Mouse (Mus musculus) activated CD4-positive, CD25-positive, alpha-beta regulatory T cell, adult 4 months (primary cell): ENCODE measurements around the gene Fbl. TPM values are rescaled to one million over a fixed set of nuclear protein-coding genes. Genes with fewer than 3 reads are reported as not detected.
"Not testable (repeated sequence)": the region's sequence is repeated elsewhere in the genome, so short reads cannot be mapped to it uniquely, and the experiment has no call there.

Experiments used
- ATAC-seq: one replicate; pipeline ENCODE4 v1.8.0; 2017
- polyA plus RNA-seq, 2 experiments: library from polyadenylated mRNA; unstranded; fragments of 100-300 nt; shearing (Covaris generic); gene quantifications; one replicate each; pipeline ENCODE4 v1.2.1; 2017

The Fbl gene
- polyA plus RNA-seq, result 10 to 100 TPM; 57.9 to 70.7 TPM

DNA sequence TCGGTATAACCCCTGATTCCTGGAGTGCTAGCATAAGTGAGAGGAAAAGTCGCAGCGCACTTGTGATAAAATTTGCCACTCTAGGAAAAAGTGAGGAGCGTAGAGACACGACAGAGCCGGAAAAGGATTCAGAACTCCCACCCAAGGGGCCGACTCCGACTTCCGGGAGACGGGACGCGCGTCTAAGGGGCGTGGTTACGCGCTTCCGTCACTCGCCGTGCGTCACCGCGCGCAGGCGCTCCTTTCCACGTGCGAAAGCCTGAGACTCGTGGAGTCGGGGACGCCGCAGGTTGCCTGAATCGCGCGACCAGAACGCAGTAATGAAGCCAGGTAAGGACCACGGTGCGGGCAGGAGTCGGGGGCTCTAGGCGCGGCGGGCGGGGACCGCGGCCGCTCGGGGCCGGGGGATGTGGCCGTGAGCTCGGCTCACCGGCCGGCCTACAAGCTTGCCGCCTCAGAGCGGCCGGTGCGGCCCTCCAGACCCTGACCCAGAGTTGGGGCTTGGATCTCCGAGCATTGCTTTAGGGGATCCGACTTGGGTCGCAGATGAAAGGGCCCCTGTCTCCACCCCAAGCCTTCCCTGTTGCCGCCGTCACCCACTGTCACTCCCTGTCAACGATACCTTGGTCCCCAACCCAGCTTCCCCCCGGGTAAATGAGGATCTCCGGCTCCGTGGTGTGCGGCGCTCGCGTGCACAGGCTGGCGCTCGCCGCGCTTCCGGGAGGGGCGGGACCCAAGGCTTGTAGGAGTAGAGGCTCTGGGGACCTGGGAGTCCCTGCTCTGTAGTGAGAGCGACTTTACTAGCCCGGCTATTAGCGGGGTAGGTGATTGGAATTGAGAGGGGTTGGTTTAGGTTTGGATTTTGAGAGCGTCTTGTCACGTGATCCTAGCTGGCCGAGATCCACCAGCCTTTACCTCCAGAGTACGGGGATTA is at the start of gene Fbl:
Gene Fbl (plus strand): TSS at position 222 of the 934 bp plus-strand sequence.
- ATAC-seq, result peak; percentile 84

DNA sequence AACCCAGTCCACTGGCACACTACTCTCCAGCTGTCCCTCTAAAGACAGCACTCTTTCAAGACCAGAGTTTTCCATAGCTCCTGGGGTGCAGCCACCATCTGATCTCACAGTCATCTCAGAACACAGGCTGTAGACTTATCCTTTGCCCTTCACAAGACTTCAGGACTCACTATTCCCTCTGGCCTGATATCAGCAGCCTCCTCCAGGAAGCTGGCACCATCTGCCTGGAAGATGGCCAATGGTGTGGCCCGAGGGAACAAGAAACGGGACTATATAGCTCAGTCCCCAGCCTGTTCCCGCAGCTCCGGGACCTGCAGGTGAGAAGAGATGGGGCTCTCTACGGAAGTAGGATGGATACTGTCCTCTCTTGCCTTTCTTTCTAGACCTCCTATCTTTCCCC is 40.3 kb upstream of the Fbl start, which contains the start of gene 9530053A07Rik:
Gene 9530053A07Rik (plus strand): TSS at position 301 of the 400 bp plus-strand sequence.
- ATAC-seq, result no peak

DNA sequence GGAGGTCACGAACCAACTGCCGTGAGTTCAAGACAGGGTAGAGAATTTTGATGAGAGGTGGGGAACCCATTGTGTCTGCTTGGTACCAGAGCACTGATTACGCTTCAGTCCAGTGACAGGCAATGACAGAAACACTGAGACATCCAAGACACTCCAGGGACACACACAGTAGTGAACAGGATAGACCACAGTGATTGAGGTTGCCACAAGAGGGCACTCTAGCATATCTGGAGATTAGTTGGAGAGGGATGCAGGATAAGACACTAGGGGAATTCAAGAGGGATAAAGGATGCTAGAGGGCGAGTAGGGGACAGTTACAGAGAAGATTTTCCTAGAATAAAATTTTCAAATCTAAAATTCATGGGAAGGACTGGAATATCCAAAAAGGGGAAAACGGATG is 31.9 kb upstream of the Fbl start:
- no peak for ATAC-seq

DNA sequence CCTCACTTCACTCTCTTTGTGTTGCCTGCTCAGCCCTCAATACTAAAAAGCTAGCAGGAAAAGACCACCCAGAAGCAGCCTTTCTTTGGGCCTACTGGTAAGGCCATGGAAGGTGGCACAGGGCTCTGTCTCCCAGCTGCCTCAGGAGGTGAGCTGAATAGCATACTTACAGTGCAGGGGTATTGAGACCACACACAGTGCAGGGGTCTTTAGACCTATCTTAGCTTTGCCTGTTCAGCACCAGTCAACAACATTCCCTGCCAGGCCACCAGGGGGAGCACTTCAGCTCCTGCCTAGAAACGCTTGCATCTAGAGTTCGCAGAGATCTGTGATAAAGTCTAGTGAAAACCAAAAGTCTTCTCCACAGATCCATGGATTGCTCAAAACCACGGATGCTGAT is 21.2 kb upstream of the Fbl start:
- no peak for ATAC-seq

DNA sequence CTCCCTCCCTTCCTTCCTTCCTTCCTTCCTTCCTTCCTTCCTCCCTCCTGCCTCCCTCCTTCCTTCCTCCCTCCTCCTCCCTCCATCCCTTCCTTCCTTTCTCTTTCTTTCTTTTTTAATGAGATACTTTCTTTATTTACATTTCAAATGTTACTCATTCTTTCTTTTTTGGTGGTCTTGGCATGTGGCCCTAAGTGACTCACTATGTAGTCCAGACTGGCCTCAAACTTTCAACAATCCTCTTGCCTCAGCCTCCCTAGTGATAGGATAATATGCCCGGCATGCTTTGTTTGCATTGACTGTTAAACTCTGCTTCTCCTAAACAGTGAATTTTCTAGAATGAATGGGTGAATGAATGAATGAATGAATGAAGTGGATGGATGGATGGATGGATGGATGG is 19.7 kb upstream of the Fbl start:
- ATAC-seq, result no peak

DNA sequence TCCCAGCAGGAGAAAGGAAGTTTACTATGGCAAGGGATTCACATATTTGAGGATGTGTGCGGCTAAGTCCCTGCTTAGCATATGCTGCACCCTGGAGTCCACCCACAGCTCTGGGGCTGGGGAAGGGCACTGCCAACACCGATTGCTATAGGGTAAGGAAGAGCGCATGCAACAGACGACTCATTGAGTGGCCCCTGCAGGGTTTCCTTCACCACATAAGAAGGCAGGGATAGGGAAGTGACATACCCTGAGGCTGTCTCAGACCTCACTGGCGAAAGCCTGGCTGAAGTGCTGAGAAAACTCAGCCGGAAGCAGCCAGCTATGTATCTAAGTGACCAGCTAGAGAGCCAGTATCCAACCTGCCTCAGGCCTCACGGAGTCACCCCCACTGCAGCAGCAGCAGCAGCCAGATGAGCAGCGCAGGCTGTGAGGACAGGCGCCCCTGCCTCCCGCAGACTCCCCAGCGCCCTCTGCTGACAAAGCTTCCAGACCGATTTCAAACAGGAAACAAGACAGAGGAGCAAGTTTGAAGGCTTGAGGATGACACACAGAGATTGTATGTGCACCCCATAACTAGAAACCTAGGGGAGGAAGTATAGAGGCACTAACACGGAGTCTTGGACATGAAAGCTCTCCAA is 17.8 kb upstream of the Fbl start:
- no peak for ATAC-seq

DNA sequence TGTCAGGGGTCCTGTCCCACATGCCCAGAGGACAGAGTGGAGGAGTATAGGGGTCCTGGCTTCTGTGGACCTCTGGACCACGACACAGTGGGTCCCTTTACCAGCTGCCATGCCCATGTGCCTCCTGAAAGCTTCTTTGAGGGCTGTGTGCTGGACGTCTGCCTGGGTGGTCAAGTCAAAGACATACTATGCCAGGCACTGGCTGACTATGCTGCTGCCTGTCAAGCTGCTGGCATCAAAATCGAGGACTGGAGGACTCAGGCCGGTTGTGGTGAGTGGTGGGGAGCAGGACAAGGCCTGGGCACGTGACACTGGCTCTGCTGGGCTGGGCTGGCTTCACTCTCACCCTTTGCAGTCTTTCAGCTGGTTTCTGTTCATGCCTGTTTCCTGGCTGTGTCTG is 15.9 kb upstream of the Fbl start:
- not testable (repeated sequence) for ATAC-seq

DNA sequence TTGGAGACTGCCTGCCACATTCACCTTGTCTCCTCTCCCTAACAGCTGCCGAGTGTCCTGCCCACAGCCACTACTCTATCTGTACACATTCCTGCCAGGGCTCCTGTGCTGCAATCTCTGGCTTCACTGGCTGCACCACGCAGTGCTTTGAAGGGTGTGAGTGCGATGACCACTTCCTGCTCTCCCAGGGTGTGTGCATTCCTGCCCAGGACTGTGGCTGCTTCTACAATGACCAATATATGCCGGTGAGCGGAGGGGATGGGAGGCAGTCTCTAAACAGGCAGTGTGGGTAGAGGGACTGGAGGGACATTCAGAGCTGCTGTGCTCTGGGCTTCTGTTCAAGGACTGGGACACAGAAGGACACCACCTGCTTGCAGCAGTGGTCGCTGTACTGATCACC is 10.2 kb upstream of the Fbl start:
- ATAC-seq, result no peak

DNA sequence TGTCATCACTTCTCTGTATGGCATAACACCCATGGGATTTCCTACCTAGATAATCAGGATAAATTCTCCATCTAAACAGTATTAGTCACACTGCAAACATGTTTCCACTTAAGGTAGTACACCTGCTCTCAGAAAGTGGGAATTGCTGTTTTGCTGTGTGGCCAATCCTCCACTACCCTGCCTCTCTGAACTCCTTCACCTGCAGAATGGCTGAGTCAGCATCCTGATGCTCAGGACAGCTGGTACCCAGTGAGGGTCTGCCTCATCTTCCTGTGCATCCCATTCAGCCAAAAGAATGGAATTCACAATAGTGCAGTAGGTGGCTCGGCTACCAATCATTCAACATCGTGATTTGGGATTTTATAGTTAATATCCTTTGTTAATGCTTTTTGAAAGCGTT is 9.6 kb upstream of the Fbl start:
- ATAC-seq, result no peak

DNA sequence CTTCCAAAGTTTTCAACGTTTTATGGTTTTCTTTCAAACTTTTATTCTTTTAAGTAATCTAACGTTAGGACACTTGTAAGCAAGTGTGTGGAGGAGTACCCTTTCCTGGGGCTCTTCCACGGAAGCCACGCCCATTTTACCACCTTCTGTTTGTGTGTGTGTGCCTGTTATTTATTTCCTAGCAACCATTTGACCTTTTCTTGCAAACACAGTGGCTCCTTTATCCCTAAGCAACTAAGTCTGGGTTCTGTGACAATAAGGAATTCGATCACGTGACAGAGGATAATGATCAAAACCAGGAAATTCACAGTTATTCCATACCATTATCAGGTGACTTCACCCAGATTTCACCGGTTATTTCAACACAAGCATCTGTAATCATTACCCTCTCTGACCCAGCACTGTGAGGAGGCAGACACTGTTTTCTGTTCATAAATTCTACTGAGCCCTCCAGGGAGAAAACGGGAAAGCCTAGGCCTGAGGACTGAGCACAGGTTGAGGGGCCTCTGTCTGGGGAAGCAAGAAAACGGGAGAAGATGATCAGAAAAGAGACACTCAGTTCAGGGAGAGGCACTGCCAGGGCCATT is 8.3 kb upstream of the Fbl start:
- no peak for ATAC-seq

DNA sequence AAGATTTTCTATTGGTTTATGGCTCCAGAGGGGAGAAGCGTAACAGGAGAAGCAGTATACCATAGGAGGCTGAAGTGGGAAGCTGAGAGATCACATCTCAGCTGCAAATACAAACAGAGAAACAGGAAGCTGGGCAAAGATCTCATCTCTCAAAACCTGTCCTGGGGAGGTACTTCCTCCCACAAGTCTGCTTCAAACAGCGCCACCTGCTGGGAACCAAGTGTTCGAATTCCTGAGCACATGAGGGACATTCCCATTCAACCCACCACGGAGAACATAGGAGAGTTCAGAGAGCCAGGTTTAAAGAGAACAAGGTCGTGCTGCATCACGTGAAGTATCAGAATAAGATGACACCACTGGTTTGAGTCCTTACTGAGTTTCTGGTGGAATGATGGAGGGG is 4.1 kb upstream of the Fbl start:
- ATAC-seq, result no peak

DNA sequence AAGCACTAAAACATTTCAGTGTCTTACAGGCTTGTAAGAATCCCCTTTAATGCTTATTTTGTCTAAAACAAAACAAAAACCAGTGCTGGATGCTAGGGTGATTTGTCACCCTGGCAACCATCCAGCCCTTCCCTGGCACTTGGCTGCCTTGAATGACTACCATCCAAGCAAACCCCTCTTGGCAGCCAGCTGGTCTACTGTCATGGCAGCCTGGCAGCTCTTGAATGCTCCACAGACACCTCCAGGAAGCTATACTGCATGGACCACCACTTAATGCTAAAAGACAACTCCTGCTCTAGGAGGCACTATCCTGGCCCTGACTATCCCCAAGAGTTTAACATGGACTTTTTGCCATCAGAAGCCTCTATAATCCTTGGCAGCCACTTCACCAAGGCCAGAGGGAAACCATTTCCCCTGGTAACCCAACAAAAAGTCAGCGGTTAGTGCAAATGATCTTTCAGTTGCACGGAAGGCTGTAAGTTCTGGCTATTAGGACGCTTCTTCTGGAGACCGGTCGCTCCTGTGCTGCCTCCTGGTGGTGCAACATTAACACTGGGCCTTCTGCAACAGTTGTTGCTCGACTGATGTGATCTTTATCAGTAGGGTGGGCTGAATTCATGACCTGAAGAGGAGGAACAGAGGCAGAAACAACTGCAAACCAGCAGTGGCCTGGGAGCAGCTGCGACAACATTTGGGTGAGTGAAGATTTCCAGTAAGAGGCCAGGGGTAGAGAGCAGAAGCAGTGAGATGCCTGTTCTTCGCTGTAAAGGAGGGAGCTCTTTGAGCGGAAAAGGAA is 992 bp upstream of the Fbl start:
- ATAC-seq, result peak; percentile 38

DNA sequence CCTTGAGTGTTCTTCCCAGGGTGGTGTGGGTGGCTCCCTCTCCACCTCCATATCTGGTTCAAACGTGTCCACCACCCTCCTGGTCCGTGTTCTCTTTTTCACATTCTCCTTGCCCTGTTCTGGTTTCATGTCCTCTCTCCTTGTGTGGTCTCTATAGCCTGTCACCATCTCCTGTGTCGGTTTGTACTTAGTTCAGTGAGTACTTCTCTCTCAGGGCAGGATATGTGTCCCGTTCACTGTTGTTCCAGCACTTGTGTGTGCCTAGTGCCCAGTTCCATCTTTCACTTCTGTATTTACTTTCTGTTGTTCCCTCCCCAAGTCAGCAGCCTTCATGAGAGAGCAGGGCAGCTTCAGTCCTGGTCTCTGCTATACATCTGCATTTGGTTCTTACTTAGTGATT is 5.8 kb downstream of the Fbl start:
- no peak for ATAC-seq

DNA sequence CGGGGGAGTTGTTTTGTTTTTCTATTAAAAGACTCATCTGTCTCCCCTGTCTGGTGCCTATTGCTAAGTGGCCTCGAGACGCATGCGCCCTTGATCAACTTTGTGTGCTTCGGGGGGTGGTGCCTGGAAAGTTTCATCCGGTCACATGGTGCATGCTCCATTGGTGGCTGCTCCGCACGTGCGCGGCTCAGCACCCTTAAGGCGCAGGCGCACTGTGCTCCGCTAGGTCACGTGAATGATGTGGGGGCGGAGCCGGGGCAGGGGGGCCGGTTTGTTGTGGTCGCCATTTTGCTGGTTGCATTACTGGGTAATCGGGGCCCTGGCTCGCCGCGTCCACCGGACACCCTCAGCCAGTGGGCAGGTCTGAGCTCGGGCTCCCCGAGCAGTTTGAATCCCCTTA is 9.7 kb downstream of the Fbl start, which contains the start of gene Dyrk1b:
Gene Dyrk1b (plus strand): TSS at position 242 of the 400 bp plus-strand sequence.
- peak; percentile 85 for ATAC-seq

DNA sequence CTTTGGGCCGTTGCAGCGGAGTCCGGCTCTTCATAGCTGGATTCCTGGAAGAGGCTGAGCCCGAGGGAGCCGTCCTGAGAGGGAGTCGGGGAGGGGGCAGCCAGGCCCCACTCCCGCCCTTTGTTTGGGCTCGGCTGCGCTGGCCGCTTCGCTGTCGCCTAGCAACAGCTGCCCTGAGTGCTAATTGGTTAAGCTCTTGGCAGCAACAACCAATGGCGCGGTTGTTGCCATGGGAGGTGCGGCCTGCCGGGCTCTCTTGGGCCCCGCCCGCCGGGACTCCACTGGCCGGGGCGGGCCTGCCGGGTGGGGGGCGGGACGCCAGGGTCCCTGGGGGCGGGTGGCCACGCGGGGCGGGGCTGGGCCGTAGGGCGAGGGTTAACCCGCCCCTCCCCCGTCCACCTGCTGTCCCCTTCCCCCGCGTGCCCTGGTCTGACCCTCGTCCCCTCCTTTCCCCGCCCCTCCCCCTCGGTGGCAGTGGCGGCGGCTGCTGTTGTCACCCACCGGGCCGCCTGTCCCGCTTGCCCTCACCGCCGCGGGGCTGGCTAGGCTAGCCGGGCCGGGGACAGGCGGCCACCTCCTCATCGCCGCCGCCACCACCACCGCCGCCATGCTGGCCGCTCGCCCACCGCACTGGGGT is 10.3 kb downstream of the Fbl start:
- ATAC-seq, result peak; percentile 92

DNA sequence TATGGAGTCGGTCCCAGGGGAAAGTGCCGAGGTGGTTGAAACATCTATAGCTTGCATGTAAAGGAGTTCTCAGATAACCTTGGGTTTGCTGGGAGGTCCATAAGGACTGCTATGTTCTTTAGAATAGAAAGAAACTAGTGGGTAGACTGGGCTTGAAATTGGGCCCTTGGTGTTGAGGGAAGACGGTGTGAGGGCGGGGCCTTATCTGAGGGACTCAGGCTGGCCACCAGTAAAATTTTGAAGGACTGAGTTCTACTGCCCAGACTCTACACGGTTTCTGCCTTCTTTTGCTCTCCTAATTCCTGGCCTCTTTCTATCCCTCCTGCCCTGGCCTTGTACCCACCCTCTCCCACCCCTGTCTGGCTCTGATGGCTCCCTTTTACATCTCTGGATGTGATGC is 11.4 kb downstream of the Fbl start:
- no peak for ATAC-seq

DNA sequence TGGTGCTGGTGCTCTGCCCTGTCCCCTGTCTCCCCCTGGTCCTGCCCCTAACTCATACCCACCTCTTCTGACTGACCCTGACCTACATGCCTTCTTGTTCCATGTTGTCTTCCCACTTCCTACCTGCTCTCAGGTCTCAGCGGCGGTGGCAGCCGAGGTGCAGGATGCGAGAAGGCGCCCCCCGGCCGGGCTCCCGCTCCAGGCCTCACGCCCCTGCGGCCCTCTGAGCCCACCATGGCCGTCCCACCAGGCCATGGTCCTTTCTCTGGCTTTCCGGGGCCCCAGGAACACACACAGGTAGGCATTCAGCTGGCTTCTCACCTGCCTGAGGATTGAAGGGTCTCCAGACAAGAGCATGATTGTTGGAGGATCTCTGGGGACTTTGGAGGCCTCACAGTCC is 11.9 kb downstream of the Fbl start:
- ATAC-seq, result no peak

DNA sequence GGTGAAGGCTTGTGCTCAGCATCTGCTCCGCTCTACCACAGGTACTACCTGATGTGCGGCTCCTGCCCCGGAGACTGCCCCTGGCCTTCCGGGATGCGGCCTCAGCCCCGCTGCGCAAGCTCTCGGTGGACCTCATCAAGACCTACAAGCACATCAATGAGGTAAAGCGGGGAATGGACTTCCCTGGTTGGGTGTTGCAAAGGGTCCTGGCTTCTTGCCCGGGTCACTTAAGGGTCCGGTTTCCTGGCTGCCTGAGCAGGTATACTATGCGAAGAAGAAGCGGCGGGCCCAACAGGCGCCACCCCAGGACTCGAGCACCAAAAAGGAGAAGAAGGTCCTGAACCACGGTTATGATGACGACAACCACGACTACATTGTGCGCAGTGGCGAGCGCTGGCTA is 12.8 kb downstream of the Fbl start:
- no peak for ATAC-seq

DNA sequence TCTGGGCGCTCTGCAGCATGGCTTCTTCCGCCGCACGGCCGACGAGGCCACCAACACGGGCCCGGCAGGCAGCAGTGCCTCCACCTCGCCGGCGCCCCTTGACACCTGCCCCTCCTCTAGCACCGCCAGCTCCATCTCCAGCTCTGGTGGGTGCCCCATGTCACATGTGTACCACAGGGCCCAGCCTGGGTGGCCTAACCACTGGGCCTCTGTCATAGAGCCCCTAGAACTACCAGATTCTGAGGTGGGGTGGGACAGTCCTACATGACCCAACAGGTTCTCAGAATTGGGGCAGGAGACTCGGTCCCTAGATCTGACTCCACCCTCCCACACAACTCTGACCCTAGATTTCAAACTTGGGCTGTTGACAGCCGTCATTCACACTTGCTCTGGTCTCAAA is 16.4 kb downstream of the Fbl start:
- ATAC-seq, result no peak

DNA sequence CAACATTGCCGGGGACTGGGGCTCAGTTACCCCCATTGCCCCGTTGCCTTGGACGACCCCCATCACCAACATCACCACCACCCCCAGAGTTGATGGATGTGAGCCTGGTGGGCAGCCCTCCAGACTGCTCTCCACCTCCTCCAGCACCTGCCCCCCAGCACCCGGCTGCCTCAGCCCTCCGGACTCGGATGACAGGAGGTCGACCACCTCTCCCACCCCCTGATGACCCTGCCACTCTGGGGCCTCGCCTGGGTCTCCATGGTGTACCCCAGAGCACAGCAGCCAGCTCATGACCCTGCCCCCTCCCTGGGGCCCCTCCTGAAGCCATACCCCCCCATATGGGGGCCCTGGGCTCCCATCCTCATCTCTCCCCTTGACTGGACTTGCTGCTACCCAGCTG is 17.1 kb downstream of the Fbl start:
- ATAC-seq, result no peak

DNA sequence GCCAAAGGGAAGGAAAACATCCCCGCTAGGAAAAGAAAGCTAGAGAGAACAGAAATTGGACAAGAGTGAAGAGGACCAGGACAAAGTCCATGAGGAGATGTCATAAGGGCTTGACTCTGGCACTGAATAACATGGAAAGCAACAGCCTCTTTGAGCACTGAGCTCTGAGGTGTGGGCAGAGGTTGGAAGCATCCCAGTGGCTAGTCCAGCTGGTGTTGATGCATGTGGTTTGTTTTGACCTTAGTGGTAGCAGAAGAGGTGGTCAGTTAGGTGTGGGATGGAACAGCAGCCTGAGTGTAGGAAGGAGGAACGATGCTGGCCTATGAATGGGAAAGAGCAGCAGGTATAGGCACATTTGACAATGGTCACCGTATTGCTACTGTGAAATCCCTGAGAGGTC is 22.0 kb downstream of the Fbl start:
- ATAC-seq, result no peak

DNA sequence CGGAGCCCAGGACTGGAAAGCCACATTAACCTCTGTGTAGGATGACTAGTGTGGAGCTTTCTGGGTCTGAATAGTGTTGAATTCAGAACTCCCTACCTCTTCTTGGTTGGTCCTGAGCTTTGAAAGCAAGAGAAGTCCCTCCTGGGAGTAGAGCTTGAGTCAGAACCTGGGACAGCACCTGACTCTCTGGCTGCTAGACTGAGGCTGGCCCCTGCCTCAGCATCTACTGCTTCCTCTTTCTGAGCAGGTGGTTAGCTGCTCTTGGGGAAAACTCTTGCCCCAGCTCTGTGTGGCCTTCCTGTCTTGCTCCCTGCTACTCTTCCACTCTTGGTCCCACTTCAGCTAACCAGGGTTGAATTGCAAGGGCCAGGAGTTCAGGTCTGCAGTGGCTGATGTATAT is 22.4 kb downstream of the Fbl start:
- ATAC-seq, result no peak
